Mouse (Mus musculus) lung, embryonic 15.5 days (tissue): ENCODE measurements around the gene Gm37240. TPM values are rescaled to one million over a fixed set of nuclear protein-coding genes. Genes with fewer than 3 reads are reported as not detected.
"Not testable (repeated sequence)": the region's sequence is repeated elsewhere in the genome, so short reads cannot be mapped to it uniquely, and the experiment has no call there.

Experiments
- ATAC-seq: fragments of 200-750 bp; cut with Nextera tagmentation; 2 replicates; pipeline ENCODE4 v1.8.0; 2017; ENCODE audit warnings: moderate number of reproducible peaks, borderline replicate concordance; ENCODE audit not compliant: low FRiP score, low TSS enrichment; ENCODE audit errors: extremely low read depth
- H3K27ac ChIP-seq: fragments of 300-500 bp; sonication (generic); 2 replicates; pipeline ENCODE4 v1.5.1; 2015; ENCODE audit warnings: moderate library complexity, mild to moderate bottlenecking, inconsistent platforms
- H3K27me3 ChIP-seq: fragments of 300-500 bp; sonication (generic); 2 replicates; pipeline ENCODE4 v1.6.1; 2015; ENCODE audit warnings: inconsistent platforms
- H3K36me3 ChIP-seq: fragments of 300-500 bp; sonication (generic); 2 replicates; pipeline ENCODE4 v1.6.1; 2015; ENCODE audit warnings: inconsistent platforms
- H3K4me1 ChIP-seq: fragments of 300-500 bp; sonication (generic); 2 replicates; pipeline ENCODE4 v1.6.1; 2015; ENCODE audit warnings: inconsistent platforms
- H3K4me2 ChIP-seq: fragments of 300-500 bp; sonication (generic); 2 replicates; pipeline ENCODE4 v1.6.1; 2015; ENCODE audit warnings: inconsistent platforms, mild to moderate bottlenecking, moderate library complexity
- H3K4me3 ChIP-seq: fragments of 300-500 bp; sonication (generic); 2 replicates; pipeline ENCODE4 v1.5.1; 2015; ENCODE audit warnings: mild to moderate bottlenecking, inconsistent platforms
- H3K9ac ChIP-seq: fragments of 300-500 bp; sonication (generic); 2 replicates; pipeline ENCODE4 v1.6.1; 2015; ENCODE audit warnings: inconsistent platforms
- H3K9me3 ChIP-seq: fragments of 300-500 bp; sonication (generic); 2 replicates; pipeline ENCODE4 v1.6.1; 2016; ENCODE audit warnings: inconsistent platforms
- WGBS: fragments of 180-500 bp; shearing (Covaris S2); methylation state at CpG from one replicate; pipeline ENCODE4 v1.1.7; 2015; 5-methylcytosine and 5-hydroxymethylcytosine counted together
- polyA plus RNA-seq: library from polyadenylated mRNA; unstranded; fragments of >200 nt; fragmentation: Nextera tagmentation; extraction: Ambion mirVana; gene quantifications from 2 replicates; pipeline ENCODE4 v1.2.1, GENCODE M21; 2015

Gene Gm37240
- polyA plus RNA-seq = 7.0 and 8.8 TPM in 2 replicates

DNA sequence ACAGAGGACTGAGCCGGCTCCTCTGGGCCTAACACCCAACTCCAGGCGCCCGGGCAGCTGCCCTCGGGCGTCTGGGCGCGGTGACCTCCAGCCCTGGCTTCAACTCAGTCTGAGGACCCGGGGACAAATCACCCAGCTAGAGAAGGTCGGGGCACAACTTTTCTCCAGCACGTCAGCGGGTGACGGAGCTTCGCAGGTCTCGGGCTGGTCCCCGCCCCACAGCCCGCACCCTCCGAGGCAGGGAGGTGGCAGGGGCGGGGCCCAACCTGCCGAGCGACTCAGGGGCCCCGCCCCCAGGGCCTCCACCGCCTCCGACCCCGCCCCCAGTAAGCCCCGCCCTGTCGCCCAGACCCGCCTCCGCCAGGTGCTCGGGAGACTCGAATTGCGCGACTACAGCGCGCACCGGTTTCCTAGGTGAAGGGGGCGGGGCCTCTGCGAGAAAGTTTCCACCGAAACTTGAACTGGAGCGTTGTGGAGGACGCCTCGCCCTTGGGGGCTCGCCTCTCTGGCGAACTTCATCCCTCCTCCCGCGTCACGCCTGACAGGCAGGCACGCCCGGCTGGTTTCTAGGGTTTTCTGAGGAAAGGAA lies at the start of gene Gm37240, which contains the start of gene Glt28d2:
Gene Gm37240, minus strand, starts transcription at position 280 of the 589 bp plus-strand sequence.
Gene Glt28d2, minus strand, starts transcription at position 278 of the 589 bp plus-strand sequence.
- peak within 1 kb of the TSS; percentile 41 for H3K27ac ChIP-seq
- peak within 1 kb of the TSS; percentile 50 for H3K4me3 ChIP-seq
- ATAC-seq = peak; percentile 94
- no peaks in the 10 kb centered on the region; the same call in 1 of the 2 replicates for H3K27me3 ChIP-seq
- H3K4me1 ChIP-seq = peaks cover 16% of the 10 kb centered on the region
- H3K4me2 ChIP-seq = peak within 1 kb of the TSS; percentile 94
- under 1% methylated on average over 47 of the region's 48 CpGs for WGBS
- no peaks in the 10 kb centered on the region for H3K36me3 ChIP-seq
- H3K9me3 ChIP-seq = no peaks in the 10 kb centered on the region
- peak within 1 kb of the TSS; percentile 46 for H3K9ac ChIP-seq

DNA sequence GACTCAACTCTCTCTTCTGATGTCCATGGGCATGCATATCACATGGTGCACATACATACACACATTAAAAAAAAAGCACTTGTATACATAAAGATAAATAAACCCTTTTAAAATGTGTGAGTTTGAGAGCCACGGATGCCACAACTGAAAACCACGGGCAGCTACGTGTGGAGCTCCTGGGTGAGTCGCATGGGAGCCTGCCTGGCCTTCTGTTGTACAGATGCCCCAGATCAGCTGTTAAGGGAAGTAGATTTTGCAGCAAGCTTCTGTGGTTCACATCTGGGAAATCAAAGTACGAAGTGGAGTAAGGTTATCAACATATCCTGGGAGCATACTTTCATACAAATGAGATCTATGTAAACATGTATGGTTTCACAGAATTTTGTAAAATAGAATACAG lies 46.3 kb upstream of the Gm37240 start:
- H3K36me3 ChIP-seq = no peaks in the 10 kb centered on the region
- H3K27me3 ChIP-seq = no peaks in the 10 kb centered on the region
- no peak overlapping the region for H3K4me3 ChIP-seq
- no peaks in the 10 kb centered on the region for H3K9me3 ChIP-seq
- WGBS = 73% methylated on average over 5 of the region's 5 CpGs
- ATAC-seq = no peak
- no peak overlapping the region for H3K9ac ChIP-seq
- H3K27ac ChIP-seq = no peak overlapping the region
- H3K4me1 ChIP-seq = no peaks in the 10 kb centered on the region
- H3K4me2 ChIP-seq = no peak overlapping the region

DNA sequence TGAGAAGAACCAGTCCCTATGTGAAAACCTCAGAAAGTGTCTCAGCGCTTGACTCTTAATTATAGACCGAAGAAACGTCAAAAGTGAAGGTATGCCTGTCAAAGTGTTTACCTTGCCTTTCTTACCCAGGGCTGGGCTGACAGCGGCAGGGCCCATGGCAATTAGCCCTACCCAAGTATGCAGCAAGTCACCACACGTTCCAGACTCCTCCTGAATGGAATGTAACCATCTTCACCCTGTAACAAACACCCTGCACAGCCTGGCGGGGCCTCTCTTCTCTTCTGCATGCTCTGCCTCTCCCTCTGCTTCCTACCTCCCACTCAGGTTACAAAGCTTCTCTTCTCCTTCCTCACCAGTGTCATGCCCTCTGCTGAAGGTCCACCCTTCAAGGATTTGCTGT lies 44.5 kb upstream of the Gm37240 start:
- 64% methylated on average over 6 of the region's 6 CpGs for WGBS
- no peak for ATAC-seq
- no peaks in the 10 kb centered on the region for H3K36me3 ChIP-seq
- H3K27ac ChIP-seq = no peak overlapping the region
- H3K27me3 ChIP-seq = no peaks in the 10 kb centered on the region
- no peaks in the 10 kb centered on the region for H3K9me3 ChIP-seq
- H3K9ac ChIP-seq = no peak overlapping the region
- no peak overlapping the region for H3K4me3 ChIP-seq
- H3K4me1 ChIP-seq = no peaks in the 10 kb centered on the region
- H3K4me2 ChIP-seq = no peak overlapping the region

GRCm38 (mm10) chr3:85930671-85931255 lies 43.4 kb upstream of the Gm37240 start:
- no peak overlapping the region for H3K9ac ChIP-seq
- no peak for ATAC-seq
- H3K4me2 ChIP-seq = no peak overlapping the region
- no peaks in the 10 kb centered on the region for H3K4me1 ChIP-seq
- H3K36me3 ChIP-seq = no peaks in the 10 kb centered on the region
- 77% methylated on average over 11 of the region's 11 CpGs for WGBS
- no peaks in the 10 kb centered on the region for H3K9me3 ChIP-seq
- H3K4me3 ChIP-seq = no peak overlapping the region
- H3K27ac ChIP-seq = no peak overlapping the region
- H3K27me3 ChIP-seq = no peaks in the 10 kb centered on the region

GRCm38 (mm10) chr3:85929711-85930110 lies 42.4 kb upstream of the Gm37240 start:
- no peak overlapping the region for H3K4me2 ChIP-seq
- no peaks in the 10 kb centered on the region for H3K36me3 ChIP-seq
- 74% methylated on average over 5 of the region's 5 CpGs for WGBS
- ATAC-seq = no peak
- no peaks in the 10 kb centered on the region for H3K4me1 ChIP-seq
- no peaks in the 10 kb centered on the region for H3K27me3 ChIP-seq
- H3K9ac ChIP-seq = no peak overlapping the region
- H3K9me3 ChIP-seq = no peaks in the 10 kb centered on the region
- H3K4me3 ChIP-seq = no peak overlapping the region
- H3K27ac ChIP-seq = no peak overlapping the region

DNA sequence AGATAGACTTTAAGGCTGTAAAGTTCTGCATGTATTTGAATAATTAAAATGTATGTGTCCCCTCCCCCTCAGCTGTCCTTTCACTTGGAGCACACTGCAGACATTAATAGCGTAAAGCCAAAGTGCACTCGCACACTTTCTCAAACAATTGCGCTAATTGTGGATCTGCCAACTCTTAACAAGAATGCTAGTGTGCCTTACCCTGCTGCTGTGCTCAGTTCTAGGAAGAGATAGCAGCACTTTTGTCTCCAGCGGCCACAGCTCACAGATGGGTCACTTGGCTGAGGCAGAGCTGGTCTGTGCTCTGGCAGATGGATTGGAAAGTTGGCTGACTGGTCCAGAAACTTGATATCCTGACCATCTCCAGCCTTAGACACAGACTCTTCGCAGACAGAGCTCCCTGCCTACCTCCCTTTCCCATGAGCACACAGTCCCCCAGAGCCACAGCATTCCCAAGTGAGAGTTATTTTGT lies 40.9 kb upstream of the Gm37240 start:
- Histone ChIP-seq H3K4me2 (no peak overlapping the region), H3K27ac (no peak overlapping the region), H3K9ac (no peak overlapping the region), H3K4me3 (no peak overlapping the region), H3K27me3 (no peaks in the 10 kb centered on the region), H3K36me3 (no peaks in the 10 kb centered on the region), H3K9me3 (no peaks in the 10 kb centered on the region), H3K4me1 (no peaks in the 10 kb centered on the region)
- ATAC-seq = no peak
- WGBS = 76% methylated on average over 5 of the region's 5 CpGs

GRCm38 (mm10) chr3:85927296-85927695 lies 40.0 kb upstream of the Gm37240 start:
- Histone ChIP-seq H3K27me3 (no peaks in the 10 kb centered on the region), H3K9ac (no peak overlapping the region), H3K4me2 (no peak overlapping the region), H3K4me3 (no peak overlapping the region), H3K27ac (no peak overlapping the region), H3K9me3 (no peaks in the 10 kb centered on the region), H3K36me3 (no peaks in the 10 kb centered on the region), H3K4me1 (no peaks in the 10 kb centered on the region)
- no peak for ATAC-seq
- WGBS = 73% methylated on average over 9 of the region's 9 CpGs

DNA sequence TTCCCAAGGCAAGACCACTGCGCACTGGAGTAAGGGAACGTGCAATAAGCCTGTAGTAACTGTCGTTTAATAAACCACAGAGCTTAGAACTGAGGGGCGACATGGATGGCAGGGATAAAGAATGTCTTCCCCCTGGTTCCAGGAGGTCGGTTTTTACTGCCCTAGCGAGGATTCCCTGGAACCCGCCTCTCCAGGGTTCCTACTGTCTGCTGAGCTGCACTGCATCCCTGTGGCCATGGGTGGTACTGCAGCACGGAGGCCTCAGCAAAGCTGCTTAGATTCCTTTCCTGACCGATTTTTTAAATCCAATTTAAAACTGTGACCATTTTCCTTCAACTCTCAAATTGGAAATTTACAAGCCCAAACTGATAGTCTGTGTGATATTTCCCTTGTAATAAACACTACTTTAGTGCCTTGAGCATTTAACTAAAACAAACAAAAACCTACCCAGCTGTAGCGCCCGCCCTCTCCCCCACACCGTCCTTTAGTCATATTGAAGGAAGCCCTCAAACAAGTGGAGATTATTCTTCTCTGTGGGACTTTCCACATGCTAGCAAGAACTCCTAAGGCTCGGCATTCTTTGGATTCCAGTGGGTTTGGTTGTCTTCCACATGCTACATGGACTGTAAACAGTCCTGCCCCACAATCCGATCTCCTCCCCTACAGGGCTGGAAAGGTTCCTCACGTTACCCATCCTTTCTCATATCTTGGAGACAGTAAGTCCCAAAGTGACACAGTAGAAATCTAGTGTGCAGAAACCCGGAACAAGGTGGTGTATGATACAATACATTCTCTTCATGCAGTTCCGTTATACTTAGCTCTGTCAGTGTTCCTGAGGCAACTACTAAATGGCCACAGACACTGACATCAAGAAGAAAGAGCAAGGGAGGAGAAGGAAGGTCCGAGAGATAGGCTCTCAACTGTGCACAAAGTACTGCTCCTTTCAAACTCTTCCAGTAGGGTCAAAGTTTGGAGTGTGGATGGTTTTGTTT lies 36.9 kb upstream of the Gm37240 start:
- Histone ChIP-seq H3K36me3 (no peaks in the 10 kb centered on the region), H3K27me3 (no peaks in the 10 kb centered on the region), H3K9ac (no peak overlapping the region), H3K4me3 (no peak overlapping the region), H3K27ac (no peak overlapping the region), H3K4me2 (peak overlapping the region; percentile 18; the same call in 1 of the 2 replicates), H3K9me3 (no peaks in the 10 kb centered on the region), H3K4me1 (no peaks in the 10 kb centered on the region)
- 38% methylated on average over 18 of the region's 18 CpGs for WGBS
- ATAC-seq = no peak

DNA sequence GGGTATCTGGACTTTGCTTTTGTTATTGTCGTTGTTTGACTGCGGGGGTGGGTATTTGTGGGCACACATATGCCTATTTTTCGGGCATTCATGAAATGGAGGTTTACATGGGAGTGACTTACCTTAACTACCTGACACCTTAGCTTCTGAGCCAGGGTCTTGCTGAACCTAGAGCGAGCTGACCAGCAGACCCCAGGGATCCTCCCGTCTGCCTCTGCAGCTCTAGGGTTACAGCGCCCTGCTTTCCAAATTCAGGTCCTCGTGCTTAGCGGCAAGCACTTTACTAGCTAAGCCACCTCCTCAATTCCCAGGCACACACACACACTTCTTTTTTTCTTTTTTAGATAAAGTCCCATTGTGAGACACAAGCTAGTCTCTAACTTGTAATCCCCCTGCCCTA lies 36.0 kb upstream of the Gm37240 start:
- Histone ChIP-seq H3K4me1 (no peaks in the 10 kb centered on the region), H3K27me3 (no peaks in the 10 kb centered on the region), H3K27ac (no peak overlapping the region), H3K4me3 (no peak overlapping the region), H3K9me3 (no peaks in the 10 kb centered on the region), H3K4me2 (no peak overlapping the region), H3K36me3 (no peaks in the 10 kb centered on the region), H3K9ac (no peak overlapping the region)
- 78% methylated on average over 8 of the region's 8 CpGs for WGBS
- ATAC-seq = no peak

DNA sequence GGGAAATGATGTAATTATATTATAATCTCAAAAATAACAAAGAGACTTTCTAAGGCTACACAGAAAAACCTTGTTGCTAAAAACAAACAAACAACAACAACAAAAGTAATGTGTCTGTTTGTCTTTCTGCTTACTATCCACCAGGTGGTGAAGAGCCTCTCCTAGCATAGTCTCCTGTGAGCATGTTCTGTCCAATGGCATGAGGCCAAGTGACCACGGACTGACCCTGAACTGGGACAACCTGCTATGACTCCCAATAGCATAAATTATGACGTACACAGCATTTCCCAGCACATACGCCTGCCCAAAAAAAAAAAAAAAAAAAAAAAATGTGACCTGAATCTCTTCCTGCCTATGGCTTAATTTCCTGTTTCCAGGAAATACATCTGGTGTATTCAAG lies 35.0 kb upstream of the Gm37240 start:
- no peak for ATAC-seq
- Histone ChIP-seq H3K4me3 (no peak overlapping the region), H3K36me3 (no peaks in the 10 kb centered on the region), H3K4me1 (no peaks in the 10 kb centered on the region), H3K9me3 (no peaks in the 10 kb centered on the region), H3K27ac (no peak overlapping the region), H3K4me2 (no peak overlapping the region), H3K27me3 (no peaks in the 10 kb centered on the region), H3K9ac (no peak overlapping the region)
- WGBS = 64% methylated on average over 3 of the region's 3 CpGs

DNA sequence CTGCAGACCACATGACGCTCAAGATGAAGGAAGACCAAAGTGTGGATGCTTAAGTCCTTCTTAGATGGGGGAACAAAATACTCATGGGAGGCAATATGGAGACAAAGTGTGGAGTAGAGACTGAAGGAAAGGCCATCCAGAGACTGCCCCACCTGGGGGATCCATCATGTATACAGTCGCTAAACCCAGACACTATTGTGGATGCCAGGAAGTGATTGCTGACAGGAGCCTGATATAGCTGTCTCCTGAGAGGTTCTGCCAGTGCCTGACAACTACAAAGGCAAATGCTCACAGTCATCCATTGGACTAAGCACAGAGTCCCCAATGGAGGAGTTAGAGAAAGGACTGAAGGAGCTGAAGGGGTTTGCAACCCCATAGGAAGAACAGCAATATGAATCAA lies 33.4 kb upstream of the Gm37240 start:
- not testable (repeated sequence) for H3K4me1 ChIP-seq, H3K36me3 ChIP-seq, ATAC-seq, H3K4me2 ChIP-seq, H3K27ac ChIP-seq, H3K9ac ChIP-seq, H3K27me3 ChIP-seq, H3K4me3 ChIP-seq, H3K9me3 ChIP-seq
- WGBS = 78% methylated on average over 2 of the region's 2 CpGs

- H3K9me3 ChIP-seq = no peaks in the 10 kb centered on the region
- 9% methylated on average over 4 of the region's 4 CpGs for WGBS
Observed at GRCm38 (mm10) chr3:85917600-85917999, 30.3 kb upstream of the Gm37240 start.

More at GRCm38 (mm10) chr3:85917600-85917999, 30.3 kb upstream of the Gm37240 start:
- ATAC-seq = no peak
- no peak overlapping the region for H3K4me3 ChIP-seq
- H3K27ac ChIP-seq = no peak overlapping the region
- H3K4me1 ChIP-seq = no peaks in the 10 kb centered on the region
- H3K4me2 ChIP-seq = no peak overlapping the region
- no peaks in the 10 kb centered on the region for H3K27me3 ChIP-seq
- H3K9ac ChIP-seq = no peak overlapping the region
- H3K36me3 ChIP-seq = no peaks in the 10 kb centered on the region
